20 mouse cellular contexts compared by ENCODE assay signal in the genomic region with DNA sequence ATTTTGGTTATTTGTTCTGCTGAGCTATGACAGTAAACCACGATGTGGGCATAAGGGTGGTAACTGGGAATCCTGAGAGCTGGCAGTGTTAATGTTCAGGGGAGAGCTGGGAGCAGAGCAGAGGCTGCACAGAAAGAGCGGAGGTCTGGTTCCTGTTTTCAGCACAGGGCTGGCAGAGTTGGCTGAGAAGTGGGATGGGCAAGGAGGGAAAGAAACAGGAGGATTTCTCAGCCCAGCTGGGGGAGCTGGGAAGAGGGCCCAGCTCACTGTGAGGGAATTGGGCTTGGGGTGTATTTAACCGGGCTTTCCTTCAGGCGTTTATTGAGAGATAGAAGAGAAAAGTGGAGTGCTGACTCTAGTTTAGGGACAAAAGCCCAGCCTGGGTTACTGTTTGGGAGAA.
DNase-seq lines count a peak whose midpoint lies in the region; ATAC-seq and TF ChIP-seq lines count a peak whose summit lies in the region.
"Had no signal": no experiment of that assay in that cellular context is flagged by ENCODE, and none has a peak within 500 bp of the region (broad histone marks: within the 10 kb centered on the region; RNA-seq: fewer than 3 reads in every experiment).

No protein-coding gene starts in this region.

- no peaks in the 10 kb centered on the region for H3K36me3 ChIP-seq in kidney, postnatal 0 days (ENCODE audit: insufficient read depth, low read length)
- H3K36me3 ChIP-seq: G1E; heart, embryonic 12.5 days; midbrain, embryonic 12.5 days; neural tube, embryonic 15.5 days had no signal

- DNase-seq in kidney, postnatal 0 days (ENCODE audit: low spot score): no peak
- DNase-seq in kidney, adult 8-10 months: no peak
- peak; percentile 15 for DNase-seq in right cerebral cortex, adult 18-20 months
- no peak for DNase-seq in right cerebral cortex, postnatal 14 days
- peak; percentile 22 for DNase-seq in brain, embryonic 18.5 days (ENCODE audit: low read depth, low spot score)
- peak; percentile 40 for DNase-seq in right cerebral cortex, postnatal 25 days
- DNase-seq in lung, postnatal 4 days: no peak
- DNase-seq: cerebellum, adult 18-20 months; cerebellum, postnatal 36 days; lung, adult 2 months; spleen, adult 18-20 months; thymus, postnatal 36 days had no signal

- ATAC-seq in kidney, postnatal 0 days (replicated peaks; ENCODE audit: low FRiP score, low read depth): no peak
- ATAC-seq: CD4-positive, CD25-positive, alpha-beta regulatory T cell, adult 4 months; intestine, embryonic 16.5 days had no signal

- H3K4me3 ChIP-seq in kidney, postnatal 0 days (replicated peaks; ENCODE audit: low read depth, low read length): no peak overlapping the region
- H3K4me3 ChIP-seq: heart, embryonic 12.5 days; midbrain, embryonic 12.5 days; neural tube, embryonic 15.5 days had no signal

- H3K27ac ChIP-seq in kidney, postnatal 0 days: peak overlapping the region; percentile 36; the same call in 1 of the 2 replicates
- H3K27ac ChIP-seq: hindbrain, embryonic 14.5 days; macrophage; midbrain, embryonic 12.5 days; neural tube, embryonic 15.5 days had no signal

- 45% methylated on average over 4 of the region's 4 CpGs for WGBS in kidney, postnatal 0 days

- no peak overlapping the region for H3K9ac ChIP-seq in kidney, postnatal 0 days (ENCODE audit: low read depth, low read length)
- H3K9ac ChIP-seq: heart, embryonic 12.5 days; hindbrain, embryonic 14.5 days; midbrain, embryonic 12.5 days; neural tube, embryonic 15.5 days had no signal

- no peaks in the 10 kb centered on the region for H3K9me3 ChIP-seq in kidney, postnatal 0 days (replicated peaks; ENCODE audit: low read length)
- H3K9me3 ChIP-seq: G1E; heart, embryonic 12.5 days; midbrain, embryonic 12.5 days; neural tube, embryonic 15.5 days had no signal

- no peaks in the 10 kb centered on the region; the same call in 1 of the 2 replicates for H3K4me1 ChIP-seq in kidney, postnatal 0 days (replicated peaks; ENCODE audit: insufficient read depth, low read length)

- H3K27me3 ChIP-seq in kidney, postnatal 0 days (ENCODE audit: insufficient read depth, low read length): no peaks in the 10 kb centered on the region

- H3K4me2 ChIP-seq in kidney, postnatal 0 days (ENCODE audit: low read length): no peak overlapping the region
- H3K4me2 ChIP-seq: heart, embryonic 12.5 days; hindbrain, embryonic 14.5 days; midbrain, embryonic 12.5 days; neural tube, embryonic 15.5 days had no signal

- TF ChIP-seq CTCF in kidney, postnatal 0 days (IDR thresholded peaks at IDR 0.05; ENCODE audit: low read depth): no peak

Comparison
In these comparisons a context has a peak if more than half of its experiments do, and no peak if none do; other contexts are left out.
1. DNase-seq: peak in right cerebral cortex, adult 18-20 months (single experiment), brain, embryonic 18.5 days (single experiment) and right cerebral cortex, postnatal 25 days (single experiment); none in kidney, postnatal 0 days (single experiment), kidney, adult 8-10 months (0 of 2), right cerebral cortex, postnatal 14 days (single experiment) and lung, postnatal 4 days (0 of 2).